Mouse (Mus musculus) thymus, postnatal 25 days (tissue): ENCODE data around the gene Adat1.
"Not testable (repeated sequence)": the region's sequence is repeated elsewhere in the genome, so short reads cannot be mapped to it uniquely, and the experiment has no call there.

Experiments used
- DNase-seq: peaks from one replicate; pipeline ENCODE4 v3.0.0; 2022

The Adat1 gene

DNA sequence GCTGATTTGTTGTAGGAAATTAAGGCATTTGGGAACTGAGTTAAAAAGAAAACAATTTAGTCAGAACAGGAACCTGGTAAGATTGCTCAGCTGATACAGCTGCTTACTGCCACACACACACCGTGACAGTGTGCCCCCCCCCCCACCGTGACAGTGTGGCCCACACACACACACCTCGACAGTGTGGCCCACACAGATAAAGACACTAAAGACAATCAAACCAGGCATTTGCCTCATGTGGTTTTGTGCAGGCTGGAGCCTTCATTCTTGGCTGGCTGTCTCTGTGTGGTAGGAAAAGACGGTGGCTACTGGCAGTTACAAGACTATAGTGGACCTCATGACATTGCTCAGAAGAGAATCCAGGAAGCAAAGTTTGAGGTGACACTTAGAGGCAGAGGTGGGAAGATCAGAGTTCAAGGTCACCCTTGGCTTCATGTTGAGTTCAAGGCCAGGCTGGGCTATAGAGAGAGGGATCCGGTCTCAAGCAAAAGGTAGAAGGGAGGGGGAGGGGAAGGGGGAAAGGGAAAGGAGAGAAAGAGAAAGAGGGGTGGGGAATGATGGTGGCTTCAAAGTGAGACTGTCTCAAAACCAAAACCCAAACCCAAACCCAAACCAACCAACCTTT lies 24.7 kb downstream of the Adat1 start:
- DNase-seq: no peak

DNA sequence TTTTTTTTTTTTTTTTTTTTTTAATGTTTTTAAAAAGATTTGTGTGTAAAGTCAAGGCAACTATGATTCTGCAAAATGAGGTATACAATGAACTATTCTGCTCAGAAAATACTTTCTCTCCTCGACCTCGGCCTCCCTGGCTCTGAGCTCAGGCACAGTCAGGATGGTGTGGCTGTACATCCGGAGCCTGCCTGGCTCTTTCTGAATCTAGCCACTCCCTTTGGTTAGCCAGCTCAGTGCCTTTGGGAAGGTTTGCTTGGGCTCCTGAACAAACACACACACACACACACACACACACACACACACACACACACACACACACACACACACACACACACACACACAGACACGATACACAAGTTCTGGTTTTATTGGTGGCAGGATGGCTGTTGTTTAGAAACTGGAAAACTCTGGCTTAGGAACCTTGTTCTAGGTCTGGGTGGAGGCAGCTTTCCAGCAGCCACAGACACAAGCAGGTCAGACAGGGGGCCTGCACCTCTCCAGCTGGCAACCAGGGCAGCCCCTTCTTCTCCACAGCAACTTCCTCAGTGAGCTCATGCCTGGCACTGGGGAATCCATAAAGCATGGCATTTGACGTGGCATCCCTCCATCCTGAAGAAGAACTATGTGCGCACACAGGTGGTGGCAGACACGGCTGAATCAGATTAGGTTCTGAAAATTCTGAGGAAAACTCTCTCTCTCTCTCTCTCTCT lies 27.1 kb downstream of the Adat1 start:
- no peak for DNase-seq

DNA sequence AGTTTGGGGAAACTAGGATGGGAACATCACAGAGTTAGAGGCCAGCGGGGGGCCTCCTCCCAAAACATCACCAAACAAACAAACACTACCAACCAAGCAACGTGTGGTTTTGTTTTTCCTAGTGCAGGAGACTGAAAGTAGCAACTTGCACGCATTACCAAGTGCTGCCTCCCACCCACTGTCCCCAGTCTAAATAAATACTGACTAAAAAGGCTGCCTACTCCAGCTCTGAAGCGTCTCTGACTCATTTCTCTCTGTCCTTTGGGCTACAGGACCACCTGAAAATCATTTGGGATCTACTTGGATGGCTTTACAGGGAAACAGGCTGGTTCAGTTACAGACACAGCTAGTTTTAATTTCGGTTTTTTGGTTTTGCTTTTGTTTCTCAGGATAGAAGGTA lies 27.8 kb downstream of the Adat1 start:
- no peak for DNase-seq

DNA sequence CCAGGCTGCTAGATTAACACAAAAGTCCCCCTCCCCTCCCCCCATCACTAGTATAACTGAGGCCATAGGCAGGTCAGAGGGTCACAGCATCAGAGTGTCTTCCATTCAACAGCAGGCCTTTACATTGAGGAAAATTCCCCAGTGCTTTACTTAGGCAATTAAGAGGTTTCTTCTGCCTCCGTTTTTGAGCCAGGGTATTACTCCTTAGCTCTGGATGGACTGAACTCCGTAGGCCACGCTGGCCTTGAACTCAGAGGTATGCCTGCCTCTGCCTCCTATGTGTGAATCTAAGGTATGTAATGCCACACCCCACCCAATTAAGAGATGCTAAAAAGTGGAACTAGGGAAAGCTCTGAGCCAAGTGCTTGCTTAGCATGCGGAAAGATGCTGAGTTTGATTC lies 28.6 kb downstream of the Adat1 start:
- DNase-seq: no peak

DNA sequence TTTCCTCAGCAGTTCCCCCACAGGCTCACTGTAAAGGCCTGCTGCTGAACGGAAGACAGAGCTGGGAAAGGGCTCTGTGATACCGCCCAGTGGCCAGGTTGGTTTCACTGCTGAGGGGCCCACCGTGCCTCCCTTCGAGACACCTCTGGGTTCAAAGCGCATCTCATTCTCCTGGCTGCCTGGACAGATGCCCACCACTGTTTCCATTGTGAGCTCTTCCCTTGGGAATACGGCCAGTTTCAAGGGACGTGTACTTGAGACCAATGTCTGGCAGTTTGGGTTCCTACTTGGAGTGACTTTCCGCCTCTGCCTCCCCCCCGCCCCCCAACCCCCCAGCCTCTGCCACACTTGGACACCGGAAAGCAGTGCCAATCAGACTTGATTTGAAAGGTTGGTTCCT lies 29.0 kb downstream of the Adat1 start:
- DNase-seq: no peak

DNA sequence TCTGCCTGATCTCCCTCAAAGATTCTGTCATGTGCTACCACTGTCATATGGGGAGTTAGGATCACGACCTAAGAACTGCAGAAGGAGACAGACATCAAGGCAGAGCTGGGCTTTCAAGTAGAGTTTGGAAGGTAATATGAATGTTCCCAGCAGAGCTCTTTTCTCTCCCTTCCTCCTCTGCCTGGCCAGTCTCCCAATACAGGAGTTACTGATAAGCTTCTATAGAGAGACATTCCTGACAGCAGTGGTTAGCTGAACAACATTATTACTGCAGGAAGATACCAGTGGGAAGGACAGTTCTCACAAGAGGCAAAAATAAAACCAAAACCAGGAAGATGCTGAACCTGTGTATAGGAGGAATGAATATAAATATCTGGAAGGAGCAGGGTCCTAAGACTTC lies 29.5 kb downstream of the Adat1 start:
- DNase-seq: no peak

DNA sequence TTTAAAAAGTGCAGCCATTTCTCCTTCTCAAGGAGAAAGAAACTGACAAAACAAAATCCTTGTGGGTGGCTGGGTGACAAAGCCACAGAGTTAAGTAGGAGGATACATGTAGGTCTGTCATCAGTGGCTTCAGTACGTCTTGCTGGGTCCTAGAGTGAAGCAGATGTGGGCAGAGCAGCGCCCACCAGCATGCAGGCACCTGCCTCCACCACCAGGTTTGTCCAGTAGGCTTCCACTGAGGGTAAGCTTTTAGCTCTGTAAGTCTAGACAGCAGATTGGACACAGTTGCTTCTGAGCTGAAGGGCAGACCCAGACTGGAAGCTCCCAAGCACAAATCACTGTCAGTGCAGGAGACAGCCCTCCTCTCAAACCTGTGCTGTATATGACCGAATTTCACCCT lies 30.8 kb downstream of the Adat1 start:
- DNase-seq: no peak

DNA sequence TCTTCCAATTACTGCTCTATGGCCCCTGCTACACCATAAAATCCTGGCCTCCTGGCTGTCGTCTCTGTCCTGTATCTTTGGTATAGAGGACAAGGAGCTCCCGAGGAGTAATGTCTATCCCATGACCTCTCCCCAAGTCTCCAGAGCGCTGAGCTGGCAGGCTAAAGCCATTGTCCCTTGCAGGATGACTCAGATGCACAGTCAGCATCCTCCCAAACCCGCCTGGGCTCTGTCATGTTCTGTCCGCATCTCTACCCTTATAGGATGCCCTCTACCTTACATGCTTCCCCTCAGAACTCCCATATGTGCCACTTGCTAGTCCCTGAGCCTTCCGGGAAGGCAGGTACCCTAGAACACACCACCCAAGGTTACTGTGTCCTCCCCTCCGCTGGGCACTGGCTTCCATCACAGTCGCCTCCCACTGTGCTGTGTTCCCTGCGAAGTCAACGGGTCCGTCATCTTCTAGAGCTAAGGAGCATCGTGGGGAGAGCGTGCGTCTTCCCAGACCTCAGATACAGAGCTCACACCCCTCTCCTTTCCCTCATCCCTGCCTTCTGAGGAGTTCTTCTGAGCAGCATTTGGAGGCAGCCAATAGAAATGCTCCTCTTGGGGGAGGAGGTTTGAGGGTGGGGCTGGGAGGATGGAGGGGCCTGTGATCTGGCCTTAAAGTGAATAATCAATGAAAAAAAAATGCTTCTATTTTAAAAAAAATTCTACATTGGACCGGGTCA lies 31.3 kb downstream of the Adat1 start:
- DNase-seq: no peak

DNA sequence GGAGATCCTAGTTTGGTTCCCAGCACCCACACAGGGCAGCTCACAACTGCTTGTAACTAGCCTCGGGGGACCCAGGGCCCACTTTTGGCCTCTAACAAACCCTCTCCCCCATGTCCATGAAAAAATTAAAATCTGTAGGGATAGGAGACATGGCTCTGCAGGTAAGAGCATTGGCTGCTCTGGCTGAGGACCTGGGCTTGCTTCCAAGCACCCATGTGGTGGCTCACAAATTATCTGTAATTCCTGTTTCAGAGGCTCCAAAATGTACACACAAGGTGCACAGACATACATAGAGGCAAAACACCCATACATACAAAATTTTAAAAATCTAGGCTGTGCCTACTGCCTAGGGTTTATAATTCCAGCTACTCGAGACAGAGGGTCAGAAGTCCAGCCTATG lies 34.9 kb downstream of the Adat1 start:
- no peak for DNase-seq

DNA sequence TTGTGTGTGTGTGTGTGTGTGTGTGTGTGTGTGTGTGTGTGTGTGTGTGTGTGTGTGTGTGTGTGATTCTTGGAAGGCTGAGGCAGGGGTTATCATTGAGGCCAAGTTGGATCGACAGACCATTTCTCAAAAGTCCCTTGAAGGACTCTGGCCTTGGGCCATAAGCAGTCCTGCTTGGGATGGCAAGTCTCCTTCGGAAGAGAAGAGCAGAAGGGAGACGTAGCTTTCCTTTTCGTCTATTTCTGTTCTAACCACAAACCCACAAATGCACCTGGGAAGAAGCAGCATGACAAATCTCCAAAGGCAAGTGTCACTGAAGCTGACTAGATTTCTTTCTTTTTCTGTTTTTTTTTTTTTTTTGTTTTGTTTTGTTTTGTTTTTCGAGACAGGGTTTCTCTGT lies 36.2 kb downstream of the Adat1 start:
- DNase-seq: no peak

DNA sequence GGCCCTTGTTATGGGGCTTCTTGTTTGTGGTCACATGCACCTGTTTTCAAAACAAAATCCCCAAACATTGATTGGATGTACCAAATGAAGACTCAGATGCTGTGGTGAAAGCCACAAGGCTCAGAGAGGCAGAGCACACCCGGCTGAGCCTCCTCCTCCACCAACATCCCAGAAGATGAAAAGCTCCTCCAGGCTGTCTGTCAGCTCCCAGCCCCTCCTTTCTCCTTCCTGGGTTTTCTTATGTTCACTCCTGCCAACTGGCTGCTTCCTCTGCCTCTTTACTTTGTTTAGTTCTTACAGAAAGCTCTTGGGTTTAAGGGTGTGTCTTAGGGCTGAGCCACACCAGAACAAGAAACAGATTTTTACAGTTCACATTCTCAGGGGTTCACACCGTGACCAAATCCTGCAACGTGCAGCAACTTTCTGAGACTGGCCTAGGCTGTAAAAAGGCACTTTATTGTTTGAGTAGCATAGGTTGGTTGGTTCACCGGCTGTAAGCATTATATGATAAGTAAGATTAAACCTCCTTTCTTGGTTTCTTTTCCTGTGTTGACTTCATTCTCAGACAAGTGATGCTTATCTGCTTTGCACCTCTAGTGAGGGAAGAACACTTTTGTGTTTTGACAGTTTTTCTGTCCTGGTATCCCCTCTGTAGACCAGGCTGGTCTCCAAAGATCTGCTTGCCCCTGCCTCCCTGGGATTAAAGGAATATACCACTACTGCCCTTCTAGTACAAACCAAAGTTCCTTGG lies 37.1 kb downstream of the Adat1 start:
- no peak for DNase-seq

DNA sequence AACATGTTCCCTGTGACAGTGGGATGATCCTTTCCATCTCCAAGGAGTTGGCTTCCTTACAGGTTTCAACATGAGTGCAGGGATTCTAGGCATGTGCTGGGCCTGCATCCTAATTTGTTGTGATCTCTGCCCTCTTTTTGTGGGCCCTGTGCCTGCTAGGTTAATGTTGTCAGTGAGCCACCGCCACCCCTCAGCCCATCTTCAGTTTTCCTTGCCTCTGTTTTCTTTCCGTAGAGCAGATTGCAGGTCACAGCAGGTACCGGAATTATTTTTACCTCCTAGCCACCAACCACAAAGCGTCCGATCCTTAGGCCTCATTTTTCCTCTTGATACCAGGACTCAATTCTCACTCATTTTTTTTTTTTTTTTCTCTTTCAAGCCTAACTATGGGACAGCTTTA lies 40.2 kb downstream of the Adat1 start:
- no peak for DNase-seq

DNA sequence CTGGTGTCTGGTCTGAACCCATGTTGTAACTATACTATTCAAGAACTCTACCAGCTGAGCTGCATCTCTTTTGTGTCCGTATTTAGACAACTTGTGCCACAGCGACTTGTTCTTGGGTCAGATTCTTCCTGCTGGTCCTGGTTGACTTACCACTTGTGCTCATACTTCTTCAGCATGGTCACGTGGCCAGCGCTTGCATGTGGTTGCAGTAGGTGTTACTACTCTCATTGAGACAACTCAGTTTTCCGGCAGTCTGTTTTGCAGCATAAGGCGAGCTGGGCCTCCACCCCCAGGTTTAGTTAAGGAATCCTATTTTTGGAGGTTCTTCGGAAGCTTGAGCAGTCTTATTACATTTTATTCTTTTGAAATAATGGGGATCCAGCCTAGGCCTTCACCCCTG lies 40.8 kb downstream of the Adat1 start:
- no peak for DNase-seq

DNA sequence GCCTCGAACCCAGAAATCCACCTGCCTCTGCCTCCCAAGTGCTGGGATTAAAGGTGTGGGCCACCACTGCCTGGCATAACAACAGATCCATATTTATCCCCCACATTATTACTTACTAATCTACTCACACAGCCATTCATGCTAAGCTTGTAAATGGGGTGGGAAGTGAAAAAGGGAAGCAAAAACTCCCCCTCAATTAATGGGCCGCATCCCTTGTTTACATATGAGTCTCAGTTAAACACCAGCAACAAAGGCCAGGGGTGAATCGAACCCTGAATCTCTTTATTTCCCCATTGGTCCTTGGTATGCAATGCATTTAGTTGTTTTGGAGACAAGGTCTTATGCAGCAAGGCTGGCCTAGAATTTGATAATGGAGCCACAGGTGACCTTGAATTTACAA lies 41.3 kb downstream of the Adat1 start:
- DNase-seq: no peak

DNA sequence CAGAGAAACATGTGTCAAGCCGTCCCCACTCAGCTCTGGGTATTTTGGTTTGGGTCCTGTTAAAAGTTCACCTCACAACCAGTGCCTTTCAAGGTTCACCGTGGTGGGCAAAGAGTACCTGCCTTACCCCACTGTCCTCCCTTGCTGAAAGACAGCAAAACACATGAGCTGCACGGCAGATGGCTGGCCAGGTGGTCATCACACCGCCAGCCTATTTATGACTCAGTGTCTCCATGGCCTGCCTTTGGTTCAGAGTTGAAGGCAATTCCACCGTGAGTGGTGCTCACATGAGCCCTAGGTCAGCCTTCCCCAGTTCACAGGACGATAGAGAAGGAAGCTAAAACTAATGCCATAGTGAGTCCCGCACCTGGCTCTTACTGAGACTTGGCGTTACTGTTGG lies 44.1 kb downstream of the Adat1 start:
- no peak for DNase-seq

DNA sequence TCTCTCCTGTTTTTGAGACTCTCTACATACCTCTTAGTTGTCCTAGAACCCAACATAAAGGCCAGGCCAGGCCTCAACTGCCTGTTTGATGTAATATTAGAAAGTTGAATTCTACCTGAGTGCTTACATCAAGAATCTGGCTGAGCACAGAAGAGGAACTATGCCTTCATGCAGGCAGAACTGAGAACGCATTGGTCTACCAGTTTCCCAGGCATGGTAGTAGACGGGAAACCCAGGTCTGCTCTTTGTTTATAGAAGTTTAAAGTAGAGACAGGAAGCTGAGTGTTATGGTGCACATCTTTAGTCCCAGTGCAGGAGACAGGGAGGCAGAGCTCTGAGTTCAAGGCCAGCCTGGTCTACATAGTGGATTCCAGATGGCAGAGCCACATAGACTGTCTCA lies 45.0 kb downstream of the Adat1 start:
- DNase-seq: no peak

DNA sequence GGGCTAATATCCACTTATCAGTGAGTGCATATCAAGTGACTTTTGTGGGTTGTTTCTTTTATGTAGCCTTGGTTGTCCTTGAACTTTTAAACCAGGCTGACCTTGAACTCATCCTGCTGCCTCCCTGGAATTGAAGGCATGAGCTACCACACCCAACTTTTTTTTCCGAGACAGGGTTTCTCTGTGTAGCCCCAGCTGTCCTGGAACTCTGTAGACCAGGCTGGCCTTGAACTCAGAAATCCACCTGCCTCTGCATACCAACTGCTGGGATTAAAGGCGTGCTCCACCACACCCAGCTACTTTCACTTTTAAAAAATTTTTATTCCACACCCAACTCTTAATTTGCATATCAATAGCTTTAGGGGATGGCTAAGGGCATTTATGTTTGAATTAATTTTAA lies 48.6 kb downstream of the Adat1 start:
- DNase-seq: no peak

DNA sequence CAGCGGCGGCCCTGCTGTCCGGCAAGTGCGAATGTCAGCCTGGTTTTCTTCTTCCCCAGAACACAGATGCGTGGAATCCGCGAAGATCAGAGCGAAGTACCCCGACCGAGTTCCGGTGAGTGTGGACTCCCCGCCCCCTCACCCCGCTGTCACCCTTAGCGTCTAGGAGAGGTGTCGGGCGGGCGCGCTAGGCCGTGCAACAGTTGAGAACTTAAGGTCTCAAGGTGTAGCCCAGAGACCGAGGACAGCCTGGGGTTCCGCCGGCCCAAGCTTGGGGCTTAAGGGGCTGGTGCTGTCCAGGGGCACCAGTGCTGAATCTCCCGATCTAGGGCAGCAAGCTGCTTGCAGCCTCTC lies 51.0 kb downstream of the Adat1 start:
- DNase-seq: peak; percentile 54

DNA sequence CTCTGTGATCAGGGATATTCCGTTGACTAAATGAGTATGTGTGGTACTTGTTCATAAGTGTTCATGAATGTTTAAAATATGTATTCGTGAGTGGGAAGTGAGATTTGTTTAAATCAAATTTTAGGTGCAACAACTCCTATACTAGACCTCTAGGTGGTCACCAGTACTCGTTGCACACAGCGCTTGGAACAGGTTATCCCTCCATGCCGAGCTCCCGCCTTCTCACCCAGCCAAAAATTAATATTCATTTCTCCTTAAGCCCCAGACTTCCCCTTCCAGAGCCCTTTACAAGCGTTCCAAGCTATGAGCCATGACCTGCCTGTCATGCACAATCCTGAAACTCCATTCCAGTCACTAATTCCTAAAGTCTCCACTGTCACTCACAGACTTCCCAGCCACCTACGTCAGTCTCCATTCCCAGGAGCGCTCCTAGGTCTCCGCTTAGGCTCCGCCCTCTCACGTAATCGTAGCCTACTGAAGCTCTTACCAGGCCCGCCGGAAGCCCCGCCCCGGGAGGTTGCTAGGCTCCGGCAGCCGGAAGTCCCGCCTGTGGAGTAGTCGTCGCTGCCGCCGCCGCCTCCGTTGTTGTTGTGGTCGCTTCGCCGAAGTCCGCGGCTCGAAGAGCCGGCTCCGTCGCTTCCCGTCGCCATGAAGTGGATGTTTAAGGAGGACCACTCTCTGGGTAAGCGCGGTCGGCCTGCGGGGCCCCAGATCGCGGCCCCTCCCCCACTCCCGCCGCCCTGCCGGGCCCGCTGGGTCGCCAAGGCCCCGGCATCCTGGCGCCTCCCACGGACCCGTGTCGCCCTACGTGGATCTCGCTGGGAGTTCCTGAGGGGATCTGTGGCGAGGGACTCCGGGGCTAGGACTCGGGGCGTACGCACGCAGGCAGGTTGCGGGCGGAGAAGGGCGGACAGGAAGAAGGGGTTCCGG lies 51.7 kb downstream of the Adat1 start, which contains the start of gene Gabarapl2:
Gabarapl2 (plus strand) TSS at position 533 of the 930 bp plus-strand sequence.
- peak; percentile 94 for DNase-seq

DNA sequence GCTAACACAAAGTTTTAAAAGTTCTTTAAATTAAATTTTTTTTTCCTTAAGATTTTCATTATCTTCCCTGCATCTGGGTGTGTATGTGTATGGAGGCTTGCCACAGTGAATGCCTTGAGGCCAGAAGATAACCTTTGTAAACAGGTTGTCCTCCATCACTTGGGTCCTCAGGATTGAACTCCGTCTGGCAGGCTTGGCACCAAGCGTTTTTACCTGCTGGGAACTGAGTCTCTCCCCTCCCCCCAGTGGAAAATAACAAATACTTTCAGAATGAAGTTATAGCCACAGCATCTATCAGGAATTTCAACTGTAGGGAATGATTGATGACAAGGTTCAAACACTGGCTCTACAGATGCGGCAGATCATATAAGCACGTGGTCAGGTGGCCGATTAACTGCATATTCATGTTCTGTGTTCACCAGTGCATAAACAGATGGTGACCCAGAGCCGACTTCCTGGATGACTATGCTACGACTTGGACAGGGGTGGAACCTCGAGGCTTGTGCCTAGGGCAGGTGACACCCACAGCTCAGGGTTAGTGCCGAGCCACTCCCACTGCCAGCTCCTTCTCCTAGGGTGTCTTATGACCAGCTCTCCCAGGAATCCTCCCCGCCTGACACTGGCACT lies 52.5 kb downstream of the Adat1 start:
- DNase-seq: peak; percentile 26

DNA sequence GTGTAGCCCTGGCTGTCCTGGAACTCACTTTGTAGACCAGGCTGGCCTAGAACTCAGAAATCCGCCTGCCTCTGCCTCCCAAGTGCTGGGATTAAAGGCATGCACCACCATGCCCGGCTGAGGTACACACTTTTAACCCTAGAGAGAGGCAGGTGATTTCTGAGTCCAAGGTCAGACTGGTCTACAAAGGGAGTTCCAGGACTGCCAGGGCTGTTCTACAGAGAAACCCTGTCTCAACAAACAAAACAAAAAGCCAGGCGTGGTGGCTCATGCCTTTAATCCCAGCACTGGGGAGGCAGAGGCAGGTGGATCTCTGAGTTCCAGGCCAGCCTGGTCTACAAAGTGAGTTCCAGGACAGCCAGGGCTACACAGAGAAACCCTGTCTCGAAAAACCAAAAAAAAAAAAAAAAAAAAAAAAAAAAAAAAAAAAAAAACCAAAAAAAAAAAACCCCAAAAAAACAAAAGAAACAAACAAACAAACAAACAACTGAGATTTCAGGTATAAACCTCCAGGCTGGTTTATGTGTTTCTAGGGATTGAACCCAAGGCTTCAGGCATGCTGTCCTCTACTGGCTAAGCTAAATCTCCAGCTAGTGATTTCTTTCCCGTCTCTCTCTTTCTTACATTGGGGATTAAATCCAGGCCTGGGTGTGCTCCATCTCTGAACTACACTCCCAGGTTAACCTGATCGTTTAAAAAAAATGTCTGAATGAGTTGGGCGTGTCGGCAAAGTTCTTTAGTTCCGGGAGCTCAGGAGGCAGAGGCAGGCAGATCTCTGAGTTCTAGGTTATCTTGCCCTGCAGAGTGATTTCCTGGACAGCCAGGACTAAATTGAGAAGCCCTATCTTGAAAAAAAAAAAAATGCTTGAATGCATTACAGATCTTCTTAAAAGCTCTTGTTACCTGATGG lies 53.8 kb downstream of the Adat1 start:
- not testable (repeated sequence) for DNase-seq
